Mouse (Mus musculus) frontal cortex, postnatal 36 days (tissue): ENCODE measurements around the gene Sim2.

ENCODE experiments used
- DNase-seq, 2 experiments: peaks; one replicate each; pipeline ENCODE4 v3.0.0; 2022; ENCODE audit warnings: low spot score in 2 of 2

Sim2 gene

GRCm38 (mm10) chr16:94078318-94079074 is 6.2 kb upstream of the Sim2 start:
- no peak for DNase-seq

- no peak for DNase-seq
Measured at GRCm38 (mm10) chr16:94079075-94079855, 5.5 kb upstream of the Sim2 start.

- DNase-seq, result no peak
Measured at GRCm38 (mm10) chr16:94079856-94080555, 4.7 kb upstream of the Sim2 start.

GRCm38 (mm10) chr16:94081596-94081995 is 3.1 kb upstream of the Sim2 start:
- DNase-seq, result no peak

- DNase-seq, result no peak
Measured at GRCm38 (mm10) chr16:94081996-94082708, 2.6 kb upstream of the Sim2 start.

- DNase-seq, result no peak
Measured at GRCm38 (mm10) chr16:94082960-94083847, 1.5 kb upstream of the Sim2 start.

GRCm38 (mm10) chr16:94083848-94084525 is 744 bp upstream of the Sim2 start:
- no peak for DNase-seq

GRCm38 (mm10) chr16:94085603-94086285 is 1.0 kb downstream of the Sim2 start:
- no peak for DNase-seq

- DNase-seq, result no peak
Measured at GRCm38 (mm10) chr16:94086701-94087569, 2.2 kb downstream of the Sim2 start.

GRCm38 (mm10) chr16:94087570-94088225 is 3.0 kb downstream of the Sim2 start:
- no peak for DNase-seq

GRCm38 (mm10) chr16:94088226-94088748 is 3.6 kb downstream of the Sim2 start:
- DNase-seq, result no peak

- DNase-seq, result no peak
Measured at GRCm38 (mm10) chr16:94088819-94089692, 4.3 kb downstream of the Sim2 start.

GRCm38 (mm10) chr16:94092511-94093150 is 7.9 kb downstream of the Sim2 start:
- DNase-seq, result no peak

GRCm38 (mm10) chr16:94093151-94093863 is 8.6 kb downstream of the Sim2 start:
- no peak for DNase-seq

GRCm38 (mm10) chr16:94094251-94095108 is 9.7 kb downstream of the Sim2 start:
- no peak for DNase-seq
